Mouse (Mus musculus) limb, embryonic 11.5 days (tissue): ENCODE measurements around the gene Pon3. TPM values are rescaled to one million over a fixed set of nuclear protein-coding genes. Genes with fewer than 3 reads are reported as not detected.
A peak's percentile ranks its signal among the peaks of the same experiment; 100 is the strongest.

Experiments
- ATAC-seq: fragments of 200-750 bp; cut with Nextera tagmentation; 2 replicates; pipeline ENCODE4 v1.8.0; 2017; ENCODE audit warnings: low read depth; ENCODE audit not compliant: insufficient number of reproducible peaks, low FRiP score, low TSS enrichment
- DNase-seq: peaks from one replicate; pipeline ENCODE4 v3.0.0-alpha.2; 2015; ENCODE audit warnings: low spot score
- H3K27ac ChIP-seq: fragments of 300-500 bp; sonication (generic); replicated peaks from 2 replicates; pipeline ENCODE4 v1.5.1; 2014; ENCODE audit warnings: low read depth, mild to moderate bottlenecking, low read length
- H3K27me3 ChIP-seq: fragments of 300-500 bp; sonication (generic); 2 replicates; pipeline ENCODE4 v1.6.1; 2014; ENCODE audit warnings: mild to moderate bottlenecking, low read length, mixed read lengths; ENCODE audit not compliant: control insufficient read depth, insufficient read depth
- H3K36me3 ChIP-seq: fragments of 300-500 bp; sonication (generic); 2 replicates; pipeline ENCODE4 v1.6.1; 2014; ENCODE audit warnings: mild to moderate bottlenecking, low read length, moderate library complexity, mixed read lengths; ENCODE audit not compliant: control insufficient read depth, insufficient read depth
- H3K4me1 ChIP-seq: fragments of 300-500 bp; sonication (generic); 2 replicates; pipeline ENCODE4 v1.6.1; 2014; ENCODE audit warnings: low read length, mixed read lengths; ENCODE audit not compliant: control insufficient read depth, insufficient read depth
- H3K4me2 ChIP-seq: fragments of 300-500 bp; sonication (generic); 2 replicates; pipeline ENCODE4 v1.6.1; 2014; ENCODE audit warnings: low read depth, mild to moderate bottlenecking, moderate library complexity; ENCODE audit not compliant: severe bottlenecking
- H3K4me3 ChIP-seq: fragments of 300-500 bp; sonication (generic); 2 replicates; pipeline ENCODE4 v1.5.1; 2014; ENCODE audit warnings: low read depth, low read length
- H3K9ac ChIP-seq: fragments of 300-500 bp; sonication (generic); 2 replicates; pipeline ENCODE4 v1.6.1; 2014; ENCODE audit warnings: mild to moderate bottlenecking, low read length
- H3K9me3 ChIP-seq: fragments of 300-500 bp; sonication (generic); 2 replicates; pipeline ENCODE4 v1.6.1; 2016; ENCODE audit warnings: low read length; ENCODE audit not compliant: control insufficient read depth
- WGBS: fragments of 180-500 bp; shearing (Covaris S2); extraction: QIAGEN DNeasy Blood & Tissue Kit; methylation state at CpG from one replicate; pipeline ENCODE4 v1.1.7; 2014; 5-methylcytosine and 5-hydroxymethylcytosine counted together
- polyA plus RNA-seq: library from polyadenylated mRNA; unstranded; fragments of >200 nt; fragmentation: Nextera tagmentation; extraction: Ambion mirVana; gene quantifications from 2 replicates; pipeline ENCODE4 v1.2.1, GENCODE M21; 2014

Gene Pon3
- polyA plus RNA-seq, 1 experiment from 2014 or later, result 8.3 TPM

GRCm38 (mm10) chr6:5186229-5186950 is 69.7 kb downstream of the Pon3 start:
- Histone ChIP-seq H3K36me3 (no peaks in the 10 kb centered on the region), H3K4me1 (0 out of 2 replicates have a peak, but pooled peaks cover 3% of the 10 kb centered on the region), H3K9ac (no peak overlapping the region), H3K4me2 (no peak overlapping the region), H3K27ac (no peak overlapping the region), H3K9me3 (no peaks in the 10 kb centered on the region), H3K4me3 (no peak overlapping the region), H3K27me3 (no peaks in the 10 kb centered on the region)
- WGBS, result 52% methylated on average over 7 of the region's 7 CpGs
- DNase-seq (no peak), ATAC-seq (no peak)

DNA sequence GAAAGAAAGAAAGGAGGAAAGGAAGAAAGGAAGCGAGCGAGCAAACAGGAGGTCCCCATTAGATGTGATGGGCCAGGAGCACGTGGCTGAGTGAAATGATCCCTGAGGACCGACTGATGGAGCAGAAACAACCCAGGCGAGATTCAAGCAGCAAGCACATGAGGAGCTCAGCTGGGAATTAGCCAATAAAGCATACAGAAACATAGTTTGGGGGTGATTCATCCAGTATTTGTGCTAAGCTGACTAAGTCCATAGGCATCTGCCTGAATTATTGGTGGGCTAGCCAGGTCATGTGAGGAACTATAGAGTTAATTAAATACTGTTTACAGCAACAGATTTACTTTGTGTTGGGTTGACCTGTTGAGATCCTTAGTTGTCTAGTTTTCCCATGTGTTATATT is 75.4 kb downstream of the Pon3 start:
- H3K9me3 ChIP-seq, result no peaks in the 10 kb centered on the region
- H3K27me3 ChIP-seq, result no peaks in the 10 kb centered on the region
- no peak overlapping the region for H3K4me2 ChIP-seq
- H3K9ac ChIP-seq, result no peak overlapping the region
- DNase-seq (no peak), ATAC-seq (no peak)
- H3K36me3 ChIP-seq, result no peaks in the 10 kb centered on the region
- H3K4me1 ChIP-seq, result peaks cover 3% of the 10 kb centered on the region; the same call in 1 of the 2 replicates
- 76% methylated on average over 5 of the region's 5 CpGs for WGBS
- no peak overlapping the region for H3K27ac ChIP-seq
- H3K4me3 ChIP-seq, result no peak overlapping the region

DNA sequence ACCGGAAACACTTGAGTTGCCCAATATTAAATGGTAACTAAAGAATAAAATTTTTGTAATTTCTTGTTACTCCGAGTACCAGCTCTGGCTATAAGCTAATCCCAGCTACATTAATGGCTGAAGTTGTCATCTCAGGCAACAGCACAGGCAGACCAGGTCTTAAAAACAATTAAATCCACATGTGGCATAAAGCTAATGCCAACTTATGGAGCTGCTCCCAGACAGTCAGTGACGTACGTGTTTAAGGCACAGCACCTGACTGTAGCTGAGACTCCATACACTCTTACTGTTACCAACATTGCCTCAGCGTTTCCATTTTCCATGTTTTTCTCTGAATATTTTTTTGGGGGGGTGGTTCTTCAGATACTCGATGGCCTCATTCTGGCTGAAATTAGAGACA is 76.9 kb downstream of the Pon3 start:
- no peaks in the 10 kb centered on the region for H3K36me3 ChIP-seq
- H3K4me1 ChIP-seq, result peaks cover 3% of the 10 kb centered on the region; the same call in 1 of the 2 replicates
- H3K27ac ChIP-seq, result no peak overlapping the region
- no peak for DNase-seq
- WGBS, result 50% methylated on average over 6 of the region's 6 CpGs
- no peak overlapping the region for H3K9ac ChIP-seq
- no peak; the same call in 1 of the 2 replicates for ATAC-seq
- H3K9me3 ChIP-seq, result no peaks in the 10 kb centered on the region
- no peaks in the 10 kb centered on the region for H3K27me3 ChIP-seq
- H3K4me2 ChIP-seq, result no peak overlapping the region
- no peak overlapping the region for H3K4me3 ChIP-seq

DNA sequence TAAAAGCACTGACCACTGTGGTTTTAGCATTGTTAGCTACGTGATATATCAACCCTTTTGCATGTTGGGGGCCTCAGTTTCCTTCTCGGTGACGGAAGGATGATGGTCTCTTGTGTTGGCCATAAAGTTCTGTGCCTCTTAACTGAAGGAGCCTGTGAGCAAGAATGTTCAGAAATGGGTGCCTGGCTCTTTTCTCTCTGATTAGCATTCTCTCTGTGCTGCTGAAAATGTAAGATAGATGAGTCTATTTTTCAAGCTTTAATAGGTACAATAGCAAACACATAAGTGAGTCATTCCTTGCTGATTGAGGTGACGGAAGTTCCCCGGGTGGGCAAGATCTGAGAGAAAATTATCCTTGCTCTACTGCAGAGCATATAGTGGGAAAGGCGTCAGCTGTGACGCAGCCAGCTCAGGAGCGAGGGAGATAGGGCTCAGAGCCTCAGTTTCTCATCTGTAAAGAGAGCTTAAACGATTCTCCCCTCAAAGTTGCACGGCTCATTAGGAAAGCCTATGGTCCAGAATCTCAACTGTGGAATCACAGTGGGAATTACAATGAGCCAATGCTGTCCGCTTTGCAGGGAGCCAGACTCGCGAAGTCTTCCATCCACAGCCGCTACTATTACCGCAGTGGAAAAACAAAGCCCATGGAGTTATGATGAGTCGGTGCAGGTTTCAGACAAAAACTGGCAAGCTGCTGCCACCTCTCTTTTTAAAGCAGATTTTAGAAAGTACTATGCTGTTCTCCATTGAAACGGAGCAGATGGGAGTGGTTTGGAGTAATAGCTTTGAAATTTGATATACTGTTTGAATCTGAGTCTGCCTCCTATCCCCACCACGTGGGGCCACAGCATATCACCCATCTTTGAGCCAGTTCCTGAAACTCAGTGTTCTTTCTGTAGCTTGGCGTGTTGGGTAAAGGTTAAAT is 77.9 kb downstream of the Pon3 start:
- Histone ChIP-seq H3K9ac (no peak overlapping the region), H3K9me3 (no peaks in the 10 kb centered on the region), H3K4me1 (peaks cover 3% of the 10 kb centered on the region; the same call in 1 of the 2 replicates), H3K27ac (no peak overlapping the region), H3K4me3 (no peak overlapping the region), H3K36me3 (no peaks in the 10 kb centered on the region), H3K4me2 (peak overlapping the region; percentile 16; the same call in 1 of the 2 replicates), H3K27me3 (no peaks in the 10 kb centered on the region)
- peak; percentile 39; the same call in 1 of the 2 replicates for ATAC-seq
- 50% methylated on average over 19 of the region's 19 CpGs for WGBS
- no peak for DNase-seq

DNA sequence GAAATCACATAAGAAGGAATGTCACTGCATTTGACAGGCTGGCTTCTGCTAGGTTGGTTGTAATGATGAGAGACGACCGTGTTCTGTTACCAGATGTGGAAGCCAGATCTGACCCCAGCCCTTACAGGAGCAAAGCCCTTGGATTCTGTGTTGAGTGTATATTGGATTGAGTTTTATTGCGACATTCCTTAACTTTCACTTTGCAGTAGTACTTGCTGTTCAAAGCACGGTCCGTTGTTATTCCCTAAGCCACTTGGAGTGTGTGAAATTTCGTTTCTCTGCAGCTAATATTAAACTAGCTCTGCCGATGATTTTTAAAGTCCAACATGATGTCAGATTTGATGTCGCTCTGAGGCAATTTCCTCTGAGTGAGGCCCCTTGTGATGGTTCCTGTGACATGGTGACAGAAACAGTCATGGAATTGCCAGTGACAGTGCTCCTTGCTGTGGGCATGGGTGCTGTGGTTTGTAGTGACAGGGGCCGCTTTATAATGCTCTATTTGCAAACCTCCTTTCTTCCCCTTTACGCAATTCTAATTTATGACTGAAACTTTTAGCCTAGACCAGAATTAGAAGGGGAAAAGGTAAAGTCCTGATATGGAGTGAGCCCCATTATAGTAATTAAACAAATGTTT is 81.8 kb downstream of the Pon3 start:
- no peak overlapping the region for H3K9ac ChIP-seq
- WGBS, result 69% methylated on average over 10 of the region's 10 CpGs
- no peak overlapping the region for H3K27ac ChIP-seq
- no peaks in the 10 kb centered on the region for H3K36me3 ChIP-seq
- no peaks in the 10 kb centered on the region for H3K27me3 ChIP-seq
- ATAC-seq (no peak), DNase-seq (no peak)
- no peak overlapping the region for H3K4me2 ChIP-seq
- H3K4me3 ChIP-seq, result no peak overlapping the region
- peaks cover 3% of the 10 kb centered on the region for H3K4me1 ChIP-seq
- no peaks in the 10 kb centered on the region for H3K9me3 ChIP-seq

- Histone ChIP-seq H3K4me3 (no peak overlapping the region), H3K27me3 (no peaks in the 10 kb centered on the region), H3K4me1 (no peaks in the 10 kb centered on the region; the same call in 1 of the 2 replicates), H3K27ac (no peak overlapping the region), H3K9me3 (no peaks in the 10 kb centered on the region), H3K36me3 (no peaks in the 10 kb centered on the region), H3K4me2 (no peak overlapping the region), H3K9ac (no peak overlapping the region)
- WGBS, result 79% methylated on average over 9 of the region's 9 CpGs
- DNase-seq (no peak), ATAC-seq (no peak)
These were observed 83.5 kb downstream of the Pon3 start for GRCm38 (mm10) chr6:5172571-5172970.

DNA sequence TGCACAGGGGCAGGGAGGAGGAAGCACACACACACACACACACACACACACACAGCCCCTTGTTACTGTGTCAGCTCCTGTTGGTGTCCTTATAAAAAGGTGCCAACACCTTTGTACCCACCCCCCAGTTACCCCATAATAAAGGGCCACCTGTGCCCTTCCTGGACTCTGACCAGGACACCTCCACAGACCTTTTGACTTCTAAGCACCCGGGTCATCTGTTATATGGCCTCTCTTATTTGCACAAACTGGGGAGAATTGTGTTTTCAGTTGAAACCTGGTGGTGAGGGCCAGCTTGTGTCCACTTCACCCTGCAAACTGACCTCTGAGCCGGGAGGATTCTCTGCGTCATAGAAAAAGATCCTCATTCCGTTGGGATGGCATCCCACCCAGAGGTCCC is 84.7 kb downstream of the Pon3 start:
- no peaks in the 10 kb centered on the region for H3K9me3 ChIP-seq
- H3K27ac ChIP-seq, result 0 out of 2 replicates have a peak overlapping the region, but pooled peaks have one; percentile 15
- H3K36me3 ChIP-seq, result no peaks in the 10 kb centered on the region
- 81% methylated on average over 4 of the region's 4 CpGs for WGBS
- no peak overlapping the region for H3K4me2 ChIP-seq
- H3K27me3 ChIP-seq, result no peaks in the 10 kb centered on the region
- no peak overlapping the region for H3K4me3 ChIP-seq
- no peaks in the 10 kb centered on the region; the same call in 1 of the 2 replicates for H3K4me1 ChIP-seq
- no peak overlapping the region for H3K9ac ChIP-seq
- ATAC-seq (no peak), DNase-seq (no peak)
